Mouse (Mus musculus) MEL (cell line): Measurements from ENCODE around the gene Sept9. TPM values are rescaled to one million over a fixed set of nuclear protein-coding genes. Genes with fewer than 3 reads are reported as not detected.

ENCODE experiments used
- DNase-seq: peaks from one replicate; pipeline ENCODE4 v3.0.0; 2011; ENCODE audit warnings: low read depth, low spot score
- H3K27ac ChIP-seq: 2 replicates; pipeline ENCODE4 v1.5.1; 2012; ENCODE audit warnings: low read depth, mild to moderate bottlenecking, control low read depth, low read length, moderate library complexity; ENCODE audit not compliant: control insufficient read depth
- H3K27me3 ChIP-seq, 2 experiments: fragments of 150-350 bp in 1 of 2; sonication (generic) in 1 of 2; 2 replicates each; pipeline ENCODE4 v1.6.1; 2012; ENCODE audit warnings: low read length in 2 of 2, mild to moderate bottlenecking in 2 of 2, improper control_type of control experiment in 1 of 2, moderate library complexity in 1 of 2; ENCODE audit not compliant: insufficient read depth in 2 of 2, control insufficient read depth in 1 of 2
- H3K36me3 ChIP-seq, 2 experiments: 2 replicates each; pipeline ENCODE4 v1.6.1; 2012 to 2014; ENCODE audit warnings: low read length in 2 of 2, improper control_type of control experiment in 1 of 2, inconsistent platforms in 1 of 2, mild to moderate bottlenecking in 1 of 2; ENCODE audit not compliant: insufficient read depth in 2 of 2, control insufficient read depth in 1 of 2
- H3K4me1 ChIP-seq, 2 experiments: fragments of 150-350 bp in 1 of 2; sonication (generic) in 1 of 2; 2 replicates each; pipeline ENCODE4 v1.6.1; 2012; ENCODE audit warnings: low read length in 2 of 2, improper control_type of control experiment in 1 of 2, mild to moderate bottlenecking in 1 of 2; ENCODE audit not compliant: insufficient read depth in 2 of 2, control insufficient read depth in 1 of 2
- H3K4me3 ChIP-seq, 2 experiments: fragments of 150-350 bp in 1 of 2; sonication (generic) in 1 of 2; 2 replicates each; pipeline ENCODE4 v1.5.1; 2012; ENCODE audit warnings: low read depth in 2 of 2, low read length in 2 of 2, mild to moderate bottlenecking in 2 of 2, moderate library complexity in 2 of 2, control low read depth in 1 of 2, improper control_type of control experiment in 1 of 2; ENCODE audit not compliant: control insufficient read depth in 1 of 2, insufficient read depth in 1 of 2
- H3K79me2 ChIP-seq: 2 replicates; pipeline ENCODE4 v1.6.1; 2012; ENCODE audit warnings: mild to moderate bottlenecking, low read length, moderate library complexity; ENCODE audit not compliant: control insufficient read depth, poor library complexity, insufficient read depth
- H3K9ac ChIP-seq: 2 replicates; pipeline ENCODE4 v1.6.1; 2012; ENCODE audit warnings: low read depth, mild to moderate bottlenecking, control low read depth, low read length, moderate library complexity; ENCODE audit not compliant: control insufficient read depth, poor library complexity, severe bottlenecking
- H3K9me3 ChIP-seq: fragments of 150-350 bp; sonication (generic); replicated peaks from 2 replicates; pipeline ENCODE4 v1.6.1; 2012; ENCODE audit warnings: mild to moderate bottlenecking, low read length, improper control_type of control experiment, moderate library complexity; ENCODE audit not compliant: insufficient read depth
- CHD1 ChIP-seq: IDR thresholded peaks from 2 replicates; pipeline ENCODE4 v1.6.1; 2012; ENCODE audit warnings: low read depth, mild to moderate bottlenecking, inconsistent platforms, low read length, improper control_type of control experiment
- CHD2 ChIP-seq: IDR thresholded peaks from 2 replicates; pipeline ENCODE4 v1.6.1; 2011; ENCODE audit warnings: low read length, improper control_type of control experiment
- E2F4 ChIP-seq: IDR thresholded peaks from 2 replicates; pipeline ENCODE4 v1.6.1; 2011; ENCODE audit warnings: low read depth, low read length, improper control_type of control experiment, borderline replicate concordance
- ELF1 ChIP-seq: IDR thresholded peaks from 2 replicates; pipeline ENCODE4 v1.6.1; 2014; ENCODE audit warnings: low read depth, mild to moderate bottlenecking, inconsistent platforms, low read length, improper control_type of control experiment, moderate library complexity
- EP300 ChIP-seq, 2 experiments: IDR thresholded peaks; 2 replicates each; pipeline ENCODE4 v1.6.1; 2011; ENCODE audit warnings: improper control_type of control experiment in 2 of 2, low read length in 2 of 2, low read depth in 1 of 2, mild to moderate bottlenecking in 1 of 2
- GABPA ChIP-seq: IDR thresholded peaks from 2 replicates; pipeline ENCODE4 v1.6.1; 2012; ENCODE audit warnings: low read depth, mild to moderate bottlenecking, inconsistent platforms, low read length, improper control_type of control experiment, moderate library complexity
- HCFC1 ChIP-seq: IDR thresholded peaks from 2 replicates; pipeline ENCODE4 v1.6.1; 2012; ENCODE audit warnings: low read depth, mild to moderate bottlenecking, inconsistent platforms, low read length, improper control_type of control experiment, moderate library complexity
- JUND ChIP-seq: IDR thresholded peaks from 2 replicates; pipeline ENCODE4 v1.6.1; 2011; ENCODE audit warnings: low read depth, mild to moderate bottlenecking, improper control_type of control experiment, low read length
- MAFK ChIP-seq: IDR thresholded peaks from 2 replicates; pipeline ENCODE4 v1.6.1; 2011; ENCODE audit warnings: low read depth, mild to moderate bottlenecking, low read length, improper control_type of control experiment, borderline replicate concordance
- MAX ChIP-seq: IDR thresholded peaks from 2 replicates; pipeline ENCODE4 v1.6.1; 2011; ENCODE audit warnings: low read length, improper control_type of control experiment
- MAZ ChIP-seq: IDR thresholded peaks from 2 replicates; pipeline ENCODE4 v1.6.1; 2012; ENCODE audit warnings: low read depth, mild to moderate bottlenecking, inconsistent platforms, low read length, improper control_type of control experiment
- MEF2A ChIP-seq: IDR thresholded peaks from 2 replicates; pipeline ENCODE4 v1.6.1; 2014; ENCODE audit warnings: low read depth, mild to moderate bottlenecking, inconsistent platforms, low read length, improper control_type of control experiment; ENCODE audit not compliant: poor library complexity, insufficient replicate concordance, severe bottlenecking; ENCODE audit errors: extremely low read depth
- MYB ChIP-seq: IDR thresholded peaks from 2 replicates; pipeline ENCODE4 v1.6.1; 2011; ENCODE audit warnings: mild to moderate bottlenecking, low read depth, low read length, improper control_type of control experiment
- MYC ChIP-seq: IDR thresholded peaks from 2 replicates; pipeline ENCODE4 v1.6.1; 2011; ENCODE audit warnings: low read depth, mild to moderate bottlenecking, low read length, improper control_type of control experiment, moderate library complexity
- NRF1 ChIP-seq: IDR thresholded peaks from 2 replicates; pipeline ENCODE4 v1.6.1; 2014; ENCODE audit warnings: low read depth, mild to moderate bottlenecking, inconsistent platforms, low read length, improper control_type of control experiment, moderate library complexity; ENCODE audit not compliant: poor library complexity, insufficient read depth, severe bottlenecking
- POLR2AphosphoS5 ChIP-seq: IDR thresholded peaks from 2 replicates; pipeline ENCODE4 v1.6.1; 2012; ENCODE audit warnings: low read depth, borderline replicate concordance, mild to moderate bottlenecking, inconsistent platforms, low read length, moderate library complexity, mixed read lengths
- SMC3 ChIP-seq: IDR thresholded peaks from 2 replicates; pipeline ENCODE4 v1.6.1; 2011; ENCODE audit warnings: low read depth, low read length, improper control_type of control experiment
- UBTF ChIP-seq: IDR thresholded peaks from 2 replicates; pipeline ENCODE4 v1.6.1; 2012; ENCODE audit warnings: low read depth, mild to moderate bottlenecking, inconsistent platforms, low read length, improper control_type of control experiment, moderate library complexity, borderline replicate concordance; ENCODE audit not compliant: insufficient read depth
- ZC3H11A ChIP-seq: IDR thresholded peaks from 2 replicates; pipeline ENCODE4 v1.6.1; 2012; ENCODE audit warnings: low read depth, mild to moderate bottlenecking, inconsistent platforms, low read length, improper control_type of control experiment
- polyA plus RNA-seq, 2 experiments: library from polyadenylated mRNA; stranded (reverse) in 1 of 2; unstranded in 1 of 2; fragments of >175 nt in 1 of 2; fragments of >200 nt in 1 of 2; gene quantifications; 2 replicates each; pipeline versions ENCODE4 v1.2.1 to v1.2.4; 2012; ENCODE audit warnings: low replicate concordance in 2 of 2, low read depth in 1 of 2; ENCODE audit not compliant: insufficient read length in 2 of 2, insufficient read depth in 1 of 2, missing spikeins in 1 of 2
- total RNA-seq: library from RNA; depleted of rRNA; stranded (reverse); fragments of 300-350 nt; gene quantifications from 2 replicates; pipeline ENCODE4 v1.2.3, GENCODE M21; 2012

Sept9 gene
- total and polyA plus RNA-seq, 3 experiments: 49.7 to 196 (median 163) TPM

GRCm38 (mm10) chr11:117305509-117306188 lies 106.2 kb downstream of the Sept9 start:
- peaks cover 13% of the 10 kb centered on the region for H3K79me2 ChIP-seq
- no peaks in the 10 kb centered on the region for H3K9me3 ChIP-seq
- H3K9ac ChIP-seq: no peak overlapping the region
- peaks cover 0 to 23% of the 10 kb centered on the region in 2 experiments; a peak in 3 of 4 replicates for H3K4me1 ChIP-seq
- DNase-seq: no peak
- H3K27me3 ChIP-seq: no peaks in the 10 kb centered on the region
- no peak overlapping the region for H3K4me3 ChIP-seq
- TF ChIP-seq E2F4: no peak
- no peak for TF ChIP-seq CHD1
- TF ChIP-seq MYC: no peak
- TF ChIP-seq EP300 (IDR thresholded peaks at IDR 0.05; ENCODE audit: low read depth in 1 of 2, low read length in 2 of 2): no peak
- no peak for TF ChIP-seq UBTF
- TF ChIP-seq NRF1: no peak
- no peak for TF ChIP-seq ZC3H11A
- no peak for TF ChIP-seq CHD2
- TF ChIP-seq GABPA: no peak
- TF ChIP-seq JUND: no peak
- no peak for TF ChIP-seq MEF2A
- no peak for TF ChIP-seq POLR2AphosphoS5
- TF ChIP-seq HCFC1: no peak
- no peak for TF ChIP-seq ELF1
- TF ChIP-seq SMC3: no peak
- no peak for TF ChIP-seq MYB
- no peak for TF ChIP-seq MAZ
- TF ChIP-seq MAX: no peak
- TF ChIP-seq MAFK: no peak
- H3K36me3 ChIP-seq: peaks cover 0 to 11% of the 10 kb centered on the region in 2 experiments; a peak in 1 of 4 replicates
- no peak overlapping the region for H3K27ac ChIP-seq
